Mouse (Mus musculus) T-cell, adult 2 months (primary cell): ENCODE measurements around the gene Qpctl.
"Not testable (repeated sequence)": the region's sequence is repeated elsewhere in the genome, so short reads cannot be mapped to it uniquely, and the experiment has no call there.

Source experiments
- DNase-seq: peaks from one replicate; pipeline ENCODE4 v3.0.0; 2022; ENCODE audit warnings: low spot score

The Qpctl gene

GRCm38 (mm10) chr7:19163752-19164151 is 14.7 kb upstream of the Qpctl start:
- DNase-seq: no peak

- no peak for DNase-seq
Observed at GRCm38 (mm10) chr7:19162928-19163327, 13.8 kb upstream of the Qpctl start.

GRCm38 (mm10) chr7:19160115-19160514 is 11.0 kb upstream of the Qpctl start:
- no peak for DNase-seq

- no peak for DNase-seq
Observed at GRCm38 (mm10) chr7:19159411-19159810, 10.3 kb upstream of the Qpctl start.

GRCm38 (mm10) chr7:19158601-19159000 is 9.5 kb upstream of the Qpctl start:
- DNase-seq: no peak

GRCm38 (mm10) chr7:19157160-19157800 is 8.2 kb upstream of the Qpctl start:
- peak; percentile 94 for DNase-seq

- no peak for DNase-seq
Observed at GRCm38 (mm10) chr7:19155825-19156475, 6.9 kb upstream of the Qpctl start.

GRCm38 (mm10) chr7:19154796-19155195 is 5.7 kb upstream of the Qpctl start:
- no peak for DNase-seq

- not testable (repeated sequence) for DNase-seq
Observed at GRCm38 (mm10) chr7:19151121-19151520, 2.0 kb upstream of the Qpctl start.

GRCm38 (mm10) chr7:19149626-19150025 is 535 bp upstream of the Qpctl start, which contains the start of gene Snrpd2:
Gene Snrpd2, plus strand, starts transcription at chr7:19149722.
- DNase-seq: peak; percentile 91

GRCm38 (mm10) chr7:19148180-19148874 is 764 bp downstream of the Qpctl start:
- DNase-seq: no peak

- no peak for DNase-seq
Observed at GRCm38 (mm10) chr7:19147497-19148045, 1.5 kb downstream of the Qpctl start.

- DNase-seq: no peak
Observed at GRCm38 (mm10) chr7:19146793-19147192, 2.3 kb downstream of the Qpctl start.

- DNase-seq: peak; percentile 65
Observed at GRCm38 (mm10) chr7:19137380-19137779, 11.7 kb downstream of the Qpctl start.

- DNase-seq: no peak
Observed at GRCm38 (mm10) chr7:19136673-19137334, 12.3 kb downstream of the Qpctl start.

- no peak for DNase-seq
Observed at GRCm38 (mm10) chr7:19136168-19136567, 12.9 kb downstream of the Qpctl start.

- DNase-seq: peak; percentile 95
Observed at GRCm38 (mm10) chr7:19131324-19131848, 17.7 kb downstream of the Qpctl start.

- no peak for DNase-seq
Observed at GRCm38 (mm10) chr7:19130657-19131056, 18.4 kb downstream of the Qpctl start.

GRCm38 (mm10) chr7:19129396-19129795 is 19.7 kb downstream of the Qpctl start:
- no peak for DNase-seq

- DNase-seq: no peak
Observed at GRCm38 (mm10) chr7:19127744-19128143, 21.3 kb downstream of the Qpctl start.

GRCm38 (mm10) chr7:19124713-19125112 is 24.4 kb downstream of the Qpctl start:
- no peak for DNase-seq

GRCm38 (mm10) chr7:19121686-19122085 is 27.4 kb downstream of the Qpctl start:
- no peak for DNase-seq
